Mouse (Mus musculus) heart, adult 2 months (tissue): ENCODE measurements around the gene Ehbp1l1.

Source experiments
- CTCF ChIP-seq: fragments of 200-600 bp; IDR thresholded peaks from 2 replicates; pipeline ENCODE4 v1.8.1; 2022; ENCODE audit warnings: antibody characterized with exemption, mild to moderate bottlenecking, moderate library complexity
- EP300 ChIP-seq: fragments of 200-500 bp; IDR thresholded peaks from 2 replicates; pipeline ENCODE4 v1.6.1; 2011; ENCODE audit warnings: low read depth, low read length, control low read depth; ENCODE audit not compliant: insufficient read depth
- POLR2A ChIP-seq: fragments of 200-500 bp; IDR thresholded peaks from 2 replicates; pipeline ENCODE4 v1.6.1; 2011; ENCODE audit warnings: mild to moderate bottlenecking, low read depth, low read length, control low read depth; ENCODE audit not compliant: insufficient read depth

DNA sequence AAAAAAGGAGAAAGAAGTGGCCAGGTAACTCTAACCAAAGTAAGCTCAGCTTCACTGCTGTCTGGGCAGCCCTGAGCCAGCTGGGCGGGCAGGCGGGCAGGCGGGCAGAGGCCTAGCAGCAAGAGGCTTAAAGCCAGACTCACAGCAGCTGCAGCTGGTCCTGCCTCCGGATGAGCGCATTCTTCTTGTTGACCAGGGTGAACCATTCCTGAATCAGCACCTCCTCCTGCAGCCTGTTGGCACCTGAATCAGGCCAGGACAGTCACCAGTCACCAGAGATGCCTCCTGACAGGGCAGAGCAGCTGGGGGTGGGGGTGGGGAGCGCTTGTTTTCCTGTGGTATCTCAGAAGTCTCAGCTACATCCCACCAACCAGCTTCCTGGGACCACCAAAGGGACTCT lies 16.0 kb downstream of the Ehbp1l1 start:
- TF ChIP-seq CTCF (no peak), EP300 (no peak), POLR2A (no peak)
